Mouse (Mus musculus) thymus, postnatal 14 days (tissue): ENCODE data around the gene Setd5.

ENCODE experiments used
- DNase-seq: peaks from one replicate; pipeline ENCODE4 v3.0.0; 2021

The Setd5 gene

DNA sequence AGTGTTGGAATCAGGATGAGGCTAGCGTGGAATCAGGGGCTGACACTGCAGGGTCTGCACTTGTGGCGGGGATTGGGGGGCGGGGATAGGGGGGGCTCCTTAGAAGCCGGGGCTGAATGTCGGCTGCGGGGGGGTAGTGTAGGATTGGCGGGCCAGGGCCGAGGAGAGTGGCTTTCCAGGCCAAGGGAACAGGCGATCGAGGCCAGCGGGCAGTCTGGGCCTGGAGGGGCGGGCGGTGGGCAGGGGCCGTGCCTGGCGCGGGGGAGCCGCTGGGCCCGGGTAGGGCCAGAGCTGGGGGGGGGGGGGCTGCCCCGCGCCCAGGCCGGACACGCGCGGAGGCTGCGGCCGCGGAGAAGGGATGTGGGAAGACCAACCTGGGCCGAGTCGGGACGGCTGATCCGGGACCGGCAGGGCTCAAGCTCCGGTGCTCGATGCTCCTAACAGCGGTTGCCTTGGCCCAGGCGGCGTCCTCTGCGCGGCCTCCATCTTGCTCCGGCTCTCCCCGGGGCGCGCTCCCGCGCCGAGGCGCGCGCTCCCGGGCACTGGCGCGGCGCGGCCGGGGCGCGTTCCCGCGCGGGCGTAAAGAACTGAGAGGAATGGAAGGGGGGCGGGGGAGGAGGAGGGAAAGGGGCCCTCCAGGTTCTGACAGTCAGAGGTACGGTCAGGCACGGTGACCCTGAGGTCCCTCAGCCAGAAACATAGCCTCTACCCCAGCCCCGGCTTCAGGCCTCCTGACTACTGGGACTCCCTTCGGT lies 117.9 kb downstream of the Setd5 start, which contains the start of gene Lhfpl4:
Lhfpl4 (minus strand) TSS at position 544 of the 755 bp plus-strand sequence.
- no peak for DNase-seq

DNA sequence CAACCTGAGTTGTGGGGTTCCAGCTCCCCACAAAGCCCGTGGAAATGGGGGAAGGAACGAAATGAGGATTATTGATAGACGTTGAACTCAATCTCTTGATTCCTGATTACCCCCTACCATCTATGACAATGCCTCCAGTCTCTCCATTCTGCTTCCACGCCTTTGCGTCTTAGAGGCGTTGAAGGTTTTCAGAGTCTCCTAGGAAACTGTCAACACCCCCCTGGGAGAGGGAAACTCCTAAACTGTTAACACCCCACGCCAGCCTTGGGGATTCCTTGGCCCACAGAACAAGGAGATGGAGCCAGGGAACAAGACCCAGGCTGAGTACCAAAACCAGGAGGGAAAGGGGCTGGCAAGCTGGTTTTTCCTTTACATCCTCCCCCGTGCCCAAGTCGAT lies 118.4 kb downstream of the Setd5 start:
- no peak for DNase-seq
